Mouse (Mus musculus) myocyte (in vitro differentiated cells): ENCODE measurements at regions not wholly inside any gene's neighbourhood (a gene's known extent, or its start where the extent isn't known, plus 50 kb on each side); places are given as distances from the start of the nearest gene placed in this dataset.

ENCODE experiments used
- MAX ChIP-seq: IDR thresholded peaks from one replicate; pipeline ENCODE4 v1.6.1; 2011; ENCODE audit warnings: low read depth, mild to moderate bottlenecking, control low read depth
- POLR2A ChIP-seq: IDR thresholded peaks from one replicate; pipeline ENCODE4 v1.6.1; 2011; ENCODE audit warnings: low read depth, mild to moderate bottlenecking, control low read depth, moderate library complexity; ENCODE audit not compliant: insufficient read length
- TCF3 ChIP-seq: IDR thresholded peaks from one replicate; pipeline ENCODE4 v1.6.1; 2011; ENCODE audit warnings: low read depth, control low read depth; ENCODE audit not compliant: insufficient read length

GRCm38 (mm10) chr12:71477691-71478090 lies 168.0 kb downstream of the Dact1 start:
- no peak for TF ChIP-seq MAX
- no peak for TF ChIP-seq POLR2A
- TF ChIP-seq TCF3 = no peak
